Mouse (Mus musculus): ENCODE results near the gene Cnot11.

Gene Cnot11

DNA sequence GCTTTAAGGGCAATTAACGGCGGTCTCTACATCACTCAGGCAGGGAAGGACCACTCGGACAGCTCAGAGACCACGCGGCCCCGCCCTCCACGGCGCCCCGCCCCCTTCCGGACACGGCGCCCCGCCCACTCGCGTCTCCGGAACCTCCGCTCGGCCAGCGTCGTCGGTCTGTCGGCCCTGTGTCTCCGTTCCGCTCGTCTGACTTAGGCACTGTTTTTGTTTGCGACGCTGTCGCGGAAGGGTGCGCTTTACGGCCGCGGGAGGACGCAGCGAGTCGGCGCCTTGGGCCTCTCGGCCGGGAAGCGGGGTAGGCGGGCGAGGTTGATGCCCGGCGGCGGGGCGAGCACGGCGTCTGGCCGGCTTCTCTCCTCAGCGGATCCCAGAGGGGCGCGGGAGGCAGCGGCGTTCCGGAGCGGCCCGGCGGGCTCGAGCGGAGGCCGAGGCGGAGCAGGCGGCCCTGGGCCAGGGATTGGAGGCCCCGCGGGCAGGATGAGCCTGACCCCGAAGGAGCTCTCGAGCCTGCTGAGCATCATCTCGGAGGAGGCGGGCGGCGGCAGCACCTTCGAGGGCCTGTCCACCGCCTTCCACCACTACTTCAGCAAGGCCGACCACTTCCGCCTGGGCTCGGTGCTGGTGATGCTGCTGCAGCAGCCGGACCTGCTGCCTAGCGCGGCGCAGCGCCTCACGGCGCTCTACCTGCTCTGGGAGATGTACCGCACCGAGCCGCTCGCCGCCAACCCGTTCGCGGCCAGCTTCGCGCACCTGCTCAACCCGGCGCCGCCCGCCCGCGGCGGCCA, 921 bp downstream of the Cnot11 start:
- peak; percentile 99 for DNase-seq

DNA sequence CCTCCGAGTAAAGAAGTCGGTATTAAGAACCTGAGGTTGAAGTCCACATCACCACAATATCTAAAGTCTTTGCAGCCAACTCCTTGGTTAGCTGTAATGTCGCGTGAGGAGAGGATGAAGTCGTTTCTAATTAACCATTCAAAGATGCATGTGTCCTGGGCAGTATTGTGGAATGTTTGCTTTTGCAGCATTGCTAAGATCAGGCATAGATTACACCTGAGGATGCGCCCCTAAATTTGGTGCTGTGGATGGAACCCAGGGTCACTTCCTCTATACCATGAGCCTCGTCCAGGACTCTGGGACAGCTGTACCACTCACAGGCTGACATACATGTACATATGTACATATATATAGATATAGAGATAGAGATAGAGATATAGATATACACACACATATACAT, 1.9 kb downstream of the Cnot11 start:
- no peak for DNase-seq

DNA sequence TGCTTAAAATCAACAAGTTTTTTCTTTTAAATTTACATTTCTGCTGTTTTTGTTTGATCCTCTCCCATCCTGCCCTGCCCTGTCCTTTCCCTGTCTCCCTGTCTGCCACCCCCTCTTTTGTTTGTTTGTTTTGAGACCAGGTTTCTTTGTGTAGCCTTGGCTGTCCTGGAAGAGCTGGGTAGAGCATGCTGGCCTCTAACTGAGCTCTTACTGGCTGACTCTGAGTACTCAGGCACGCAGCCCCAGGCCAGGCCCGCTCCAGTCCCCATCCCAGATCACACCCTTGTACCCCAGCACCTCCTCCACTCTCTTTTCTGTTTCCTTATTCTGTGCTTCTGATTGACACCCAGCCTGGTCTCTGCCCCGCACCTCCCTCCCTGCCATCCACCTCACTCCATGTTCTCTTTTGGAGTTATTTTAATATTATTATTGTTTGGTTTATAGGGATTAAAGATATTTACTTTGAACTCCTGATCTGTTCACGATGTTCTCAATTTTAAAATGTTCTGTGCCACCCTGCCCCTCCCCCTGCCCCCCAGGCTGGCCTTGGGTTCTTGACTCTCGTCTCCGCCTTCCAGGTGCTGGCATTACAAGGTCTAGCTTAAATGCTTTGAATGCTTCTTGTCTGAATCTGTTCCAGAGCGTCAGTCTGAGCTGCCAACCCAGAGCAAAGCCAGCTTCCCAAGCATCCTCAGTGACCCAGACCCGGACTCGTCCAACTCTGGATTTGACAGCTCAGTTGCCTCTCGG, 3.0 kb downstream of the Cnot11 start:
- no peak for DNase-seq

DNA sequence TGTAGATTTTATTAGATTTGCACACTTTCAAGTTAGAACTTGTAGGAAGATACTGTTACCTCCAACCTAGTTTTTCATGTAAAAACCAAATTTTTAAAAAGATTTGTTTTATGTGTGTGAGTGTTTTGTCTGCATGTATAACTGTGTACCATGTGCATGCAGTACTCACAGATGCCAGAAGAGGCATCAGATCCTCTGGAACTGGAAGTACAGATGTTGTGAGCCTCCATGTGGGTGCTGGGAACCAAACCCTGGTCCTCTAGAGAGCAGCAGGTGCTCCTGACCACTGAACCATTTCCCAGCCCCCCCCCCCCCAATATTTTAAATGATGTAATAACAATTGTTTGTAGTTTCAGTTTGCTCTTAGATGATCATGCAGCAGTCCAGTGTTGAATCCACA, 5.8 kb downstream of the Cnot11 start:
- no peak for DNase-seq

DNA sequence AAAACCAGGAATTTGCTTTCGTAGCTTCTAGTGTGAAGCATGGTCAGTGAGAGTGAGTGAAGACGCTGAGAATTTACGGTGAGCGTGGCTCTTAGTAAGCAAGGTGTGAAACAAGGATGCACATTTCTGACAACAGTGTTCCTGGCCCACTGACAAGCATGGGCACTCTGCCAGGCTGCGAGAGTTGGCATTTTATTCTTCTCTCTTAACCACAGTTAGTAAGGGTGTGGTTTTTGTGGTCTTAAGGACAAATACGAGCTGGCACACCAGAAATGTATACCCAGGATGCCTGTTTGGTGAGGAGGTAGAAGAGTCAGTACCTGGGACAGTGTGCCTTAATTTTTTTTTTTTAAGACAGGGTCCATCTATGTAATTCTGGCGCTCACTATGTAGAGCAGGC, 10.8 kb downstream of the Cnot11 start:
- peak; percentile 27 for DNase-seq

DNA sequence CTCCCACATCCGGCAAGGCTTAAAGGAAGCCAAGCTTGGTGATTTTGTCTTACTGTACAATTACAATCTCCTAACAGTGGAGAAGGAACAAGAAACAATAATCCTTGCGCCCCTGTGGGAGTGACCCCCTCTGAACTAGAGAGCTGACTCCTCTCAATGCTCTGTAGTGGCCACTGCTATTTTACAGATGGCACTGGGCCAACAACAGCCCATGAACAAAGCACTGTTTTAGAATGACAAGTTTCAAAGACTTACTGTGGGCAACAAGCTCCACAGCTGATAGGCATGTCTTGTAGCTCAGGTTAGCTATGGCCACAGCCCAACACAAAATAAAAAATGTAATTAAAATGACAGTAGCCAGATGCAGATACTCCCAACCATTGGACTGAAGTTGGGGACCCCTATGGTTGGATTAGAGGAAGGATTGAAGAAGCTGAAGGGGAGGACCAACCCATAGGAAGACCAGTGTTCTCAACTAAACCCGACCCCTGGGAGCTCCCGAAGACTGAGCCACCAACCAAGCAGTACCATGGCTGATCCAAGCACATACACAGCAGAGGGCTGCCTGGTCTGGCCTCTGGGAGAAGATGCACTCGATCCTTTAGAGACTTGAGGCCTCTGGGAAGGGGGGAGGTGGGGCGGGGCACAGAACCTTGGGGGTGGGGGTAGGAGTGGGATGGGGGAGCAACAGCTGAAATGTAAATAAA, 11.5 kb downstream of the Cnot11 start:
- no peak for DNase-seq

DNA sequence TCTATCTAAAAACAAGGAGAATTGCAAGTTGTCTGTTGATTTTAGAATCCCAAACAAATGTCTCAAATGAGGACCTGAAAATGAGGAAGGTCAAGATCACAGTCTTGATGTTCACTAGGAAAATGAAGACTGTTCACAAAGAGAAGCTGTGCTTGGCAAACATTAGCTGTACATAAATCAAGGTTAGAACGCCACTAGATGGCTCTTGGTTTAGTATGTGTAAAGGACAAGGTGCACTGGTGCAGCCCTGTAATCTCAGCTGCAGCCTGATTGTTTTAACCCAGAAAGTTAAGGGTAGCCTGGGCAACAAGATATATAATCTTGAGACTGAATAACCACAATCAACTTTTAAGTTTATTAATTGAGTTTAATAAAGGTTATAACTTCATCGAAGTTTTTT, 12.4 kb downstream of the Cnot11 start:
- no peak for DNase-seq

DNA sequence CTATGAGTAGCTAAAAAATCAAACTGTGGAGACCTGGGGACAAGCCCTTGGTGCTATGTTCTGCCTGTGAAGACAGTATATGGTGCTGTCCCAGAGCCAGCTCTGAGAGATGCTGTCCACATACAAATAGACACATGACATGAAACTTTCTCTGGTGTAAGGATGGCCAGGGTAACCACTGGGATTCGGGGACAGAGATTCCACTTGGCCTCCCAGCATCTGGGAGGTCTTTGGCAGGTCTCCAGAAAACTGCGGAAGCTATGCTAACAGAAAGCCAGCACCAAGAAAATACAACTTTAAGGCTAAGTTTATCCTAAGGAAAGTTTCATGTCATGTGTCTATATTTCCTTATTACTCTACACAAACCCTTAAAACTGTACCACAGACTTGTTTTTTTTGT, 15.0 kb downstream of the Cnot11 start:
- no peak for DNase-seq

DNA sequence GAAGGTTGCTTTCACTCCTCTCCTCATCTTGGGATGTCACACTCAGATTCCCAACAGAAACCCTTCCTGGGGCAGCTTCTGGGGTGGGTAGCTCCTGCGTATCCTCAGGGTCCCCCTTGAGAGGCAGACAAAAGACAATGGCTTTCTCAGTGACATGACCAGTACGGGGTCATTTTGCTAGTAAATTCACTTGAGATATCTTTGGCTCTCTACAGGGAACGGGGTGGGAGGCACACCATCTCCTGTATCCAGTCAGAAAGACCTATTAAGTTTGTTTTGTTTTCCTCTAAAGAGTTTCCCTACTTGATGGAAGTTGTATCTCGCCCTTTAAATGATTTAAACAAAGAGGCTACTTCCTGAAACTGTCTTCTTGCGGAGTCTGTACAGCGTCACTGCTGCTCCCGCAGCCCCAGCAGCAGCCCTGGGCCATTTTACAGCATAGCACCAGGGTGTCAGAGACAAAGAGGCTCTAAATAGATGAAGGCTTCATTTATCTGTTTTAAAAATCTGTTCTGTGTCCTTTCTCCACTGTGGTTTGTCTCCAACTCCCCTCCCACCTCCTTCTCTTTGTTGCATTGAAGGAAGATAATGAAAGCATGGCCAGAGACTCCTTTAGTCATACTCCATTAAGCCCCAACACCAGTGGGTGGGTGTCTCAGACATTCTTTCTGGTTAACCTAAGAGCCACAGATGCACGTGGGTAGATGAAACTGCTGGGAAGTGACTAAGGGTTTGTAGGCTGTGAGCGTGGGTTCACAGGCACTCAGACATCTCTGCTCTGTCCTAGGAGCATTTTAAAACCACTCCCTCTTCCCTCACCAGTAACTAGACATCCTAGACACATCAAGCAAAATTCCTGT, 21.0 kb downstream of the Cnot11 start:
- DNase-seq: no peak

DNA sequence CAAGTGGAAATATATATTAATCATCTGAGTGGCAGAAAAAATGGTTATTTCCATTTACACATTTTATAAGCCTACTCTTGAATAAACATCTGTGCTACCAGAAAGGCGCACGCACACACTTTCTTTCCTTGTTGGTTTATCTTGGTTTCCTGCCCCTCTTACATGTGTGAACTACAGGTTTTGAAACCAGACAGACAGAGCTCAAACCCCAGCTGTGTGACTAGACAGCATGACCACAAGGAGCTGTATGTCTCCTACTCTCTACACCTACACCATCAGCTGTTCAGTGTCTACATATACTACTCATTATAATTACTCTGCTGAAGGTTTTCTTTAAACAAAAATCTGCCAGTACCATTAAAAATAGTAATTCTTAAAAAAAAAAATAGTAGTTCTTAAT, 24.2 kb downstream of the Cnot11 start:
- no peak for DNase-seq

DNA sequence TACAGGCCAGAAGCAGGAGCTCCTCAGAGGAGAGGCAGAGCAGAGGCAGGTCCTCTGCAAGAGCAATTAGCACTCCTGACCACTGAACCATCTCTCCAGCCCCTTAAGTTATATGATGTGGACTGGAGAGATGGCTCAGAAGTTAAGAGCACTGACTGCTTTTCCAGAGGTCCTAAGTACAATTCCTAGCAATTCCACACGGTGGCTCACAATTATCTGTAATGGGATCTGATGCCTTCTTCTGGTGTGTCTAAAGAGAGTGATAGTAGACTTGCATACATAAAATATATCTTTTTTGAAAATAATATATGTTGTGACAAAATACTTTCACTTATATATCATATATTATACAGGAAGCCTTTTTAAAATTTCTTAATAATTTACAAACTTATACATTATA, 27.1 kb downstream of the Cnot11 start:
- no peak for DNase-seq

DNA sequence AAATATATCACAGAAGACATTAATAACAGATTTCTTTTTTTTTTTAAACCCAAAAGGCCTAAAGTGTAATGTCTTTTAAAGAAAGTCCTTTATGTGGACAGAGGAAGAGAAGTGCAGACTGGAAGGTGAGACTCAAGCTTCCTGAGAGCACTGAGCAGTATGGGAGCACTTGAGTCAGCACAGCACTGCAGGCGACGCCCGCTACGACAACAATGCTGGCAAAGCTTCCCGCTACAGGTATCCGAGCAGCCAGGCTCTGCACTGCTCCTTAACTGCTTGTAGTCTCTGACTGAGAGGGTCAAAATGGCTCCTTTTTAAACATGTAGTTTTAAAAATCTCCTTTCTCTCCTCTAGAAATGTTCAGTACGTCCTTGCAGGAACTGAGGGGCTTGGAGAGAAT, 28.4 kb downstream of the Cnot11 start:
- no peak for DNase-seq

DNA sequence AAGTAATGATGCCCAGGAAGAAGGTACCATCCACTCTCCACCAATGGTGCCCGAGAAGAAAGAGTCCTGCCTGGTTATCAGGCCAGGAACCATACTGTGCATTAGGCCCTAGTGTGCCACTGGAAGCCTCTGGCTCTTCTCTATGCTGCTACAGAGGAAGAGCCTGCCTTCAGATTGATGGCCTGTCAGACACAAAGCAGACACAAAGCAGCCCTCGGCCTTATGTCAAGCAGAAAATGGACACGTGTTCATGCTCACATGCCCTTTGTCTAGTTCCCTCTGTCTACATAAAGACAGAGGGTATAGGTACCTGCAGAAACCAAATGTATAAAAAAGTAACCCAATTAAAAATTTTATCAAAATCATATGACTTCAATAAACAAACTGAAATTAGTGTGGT, 29.8 kb downstream of the Cnot11 start:
- no peak for DNase-seq

DNA sequence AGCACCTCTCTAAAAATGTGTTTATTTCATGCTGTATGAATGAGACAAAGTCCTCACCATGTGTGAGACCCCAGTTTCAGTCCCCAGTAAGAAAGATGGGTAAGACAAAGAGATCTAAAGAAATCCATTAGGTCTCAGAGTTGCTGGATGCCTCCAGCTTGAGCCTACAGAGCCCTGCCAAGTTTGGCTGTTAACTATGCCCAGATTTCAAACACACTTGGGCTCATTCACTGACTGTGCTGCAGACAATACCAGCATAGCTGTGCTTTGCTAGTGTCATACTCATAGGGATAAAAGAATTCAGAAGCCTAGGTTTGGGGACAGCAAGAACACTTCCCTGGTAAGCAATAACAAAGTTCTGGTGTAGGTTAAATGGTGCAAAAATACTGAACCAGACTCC, 33.3 kb downstream of the Cnot11 start:
- DNase-seq: no peak

DNA sequence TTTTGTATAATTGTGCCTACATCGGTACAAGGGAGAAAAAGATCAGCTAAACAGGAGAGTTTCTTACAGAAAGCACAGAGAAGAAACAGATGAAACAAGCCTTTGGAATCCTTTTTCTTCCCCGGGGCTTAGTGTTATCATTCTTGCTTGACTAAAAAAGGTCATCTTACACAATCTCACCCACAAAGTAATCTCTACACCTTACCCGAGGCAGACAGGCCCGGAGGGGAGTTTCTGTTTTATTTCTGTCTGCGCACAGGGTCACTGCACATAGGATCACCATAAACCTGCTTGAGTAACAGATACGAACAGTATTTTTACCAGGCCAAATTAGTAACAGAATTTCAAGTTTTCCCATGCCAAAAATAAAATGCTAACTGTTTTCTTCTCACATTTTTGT, 36.9 kb downstream of the Cnot11 start:
- no peak for DNase-seq

DNA sequence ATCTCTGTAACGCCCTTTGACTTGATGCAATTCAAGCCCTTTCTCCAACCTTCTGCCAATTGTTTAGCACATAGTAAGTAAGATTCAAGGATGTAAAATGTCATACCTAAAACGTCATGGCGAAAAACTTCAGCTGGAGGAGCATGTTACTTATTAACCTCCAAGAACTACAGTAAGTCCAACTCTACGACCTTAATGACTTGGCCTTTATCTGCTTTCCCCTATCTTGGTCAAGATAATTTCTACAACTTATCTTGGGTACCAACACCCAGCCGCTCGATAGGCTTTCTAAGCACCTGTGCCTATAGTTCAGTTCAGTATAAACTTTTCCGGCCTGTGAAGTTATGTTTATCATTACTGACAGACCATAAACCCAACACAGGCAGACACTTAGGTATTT, 39.1 kb downstream of the Cnot11 start:
- DNase-seq: no peak

DNA sequence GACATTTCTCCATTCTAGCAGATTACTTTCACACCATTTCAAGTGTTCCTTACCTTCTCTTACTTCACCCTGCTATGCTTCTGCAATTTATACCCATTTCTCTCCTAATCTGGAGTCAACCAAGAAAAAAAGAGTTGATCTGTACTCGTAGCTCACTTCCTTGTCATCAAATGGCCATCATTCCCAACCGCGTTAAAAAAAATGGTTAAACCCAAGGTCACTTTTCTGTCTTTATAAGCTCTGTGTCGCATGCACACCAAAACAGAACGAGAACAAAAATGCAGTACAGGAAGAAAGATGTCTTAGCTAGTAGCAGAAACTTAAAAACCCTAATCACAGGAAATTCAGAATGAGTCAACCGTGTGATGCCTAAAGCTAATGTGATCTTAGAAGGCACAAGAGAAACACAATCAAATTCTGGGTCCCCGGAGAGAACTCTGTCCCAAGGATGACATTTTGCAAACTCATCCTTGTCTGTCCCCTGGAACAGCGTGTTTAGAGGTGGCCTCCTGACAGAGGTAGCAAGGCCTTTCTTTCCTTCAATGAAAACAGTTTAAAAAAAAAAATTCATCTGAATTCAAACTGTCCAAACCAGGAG, 41.1 kb downstream of the Cnot11 start:
- no peak for DNase-seq

DNA sequence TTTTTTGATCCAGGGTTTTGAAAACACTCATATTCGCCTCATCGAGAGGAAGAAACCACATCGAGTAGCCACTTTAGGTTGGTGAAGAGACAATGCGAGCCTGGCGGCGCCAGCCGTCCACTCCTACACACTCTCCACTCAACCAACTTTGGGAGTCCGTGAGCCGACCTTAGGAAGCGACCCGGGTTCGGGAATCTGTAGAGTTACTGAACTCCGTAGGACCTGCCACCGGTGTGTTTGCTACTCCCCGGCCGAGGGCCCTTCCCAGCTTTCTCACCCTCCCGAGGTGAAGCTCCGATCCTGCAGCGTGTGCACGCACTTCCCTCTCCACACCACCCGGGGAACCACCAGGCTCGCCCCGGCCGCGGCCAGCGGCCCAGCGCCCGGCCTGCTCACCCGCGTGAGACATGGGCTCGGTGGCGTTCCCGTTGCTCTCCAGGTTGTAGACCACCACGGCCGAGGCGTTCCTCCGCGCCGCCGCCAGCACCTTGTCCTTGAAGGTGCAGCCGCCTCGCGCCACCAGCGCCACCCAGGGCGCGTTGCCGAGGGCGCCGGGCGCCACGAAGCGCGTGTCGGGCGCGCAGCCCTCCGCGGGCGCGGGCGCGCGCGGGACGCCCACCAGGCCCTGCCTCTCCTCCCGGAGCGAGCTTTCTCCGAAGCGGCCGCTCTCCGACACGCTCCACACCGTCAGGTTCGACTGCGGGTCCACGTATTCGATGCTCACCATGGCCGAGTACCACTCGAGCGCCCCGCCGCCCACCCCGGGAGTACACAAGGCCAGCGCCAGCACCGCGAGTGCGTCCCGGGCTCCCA, 41.8 kb downstream of the Cnot11 start:
- DNase-seq: peak; percentile 73

DNA sequence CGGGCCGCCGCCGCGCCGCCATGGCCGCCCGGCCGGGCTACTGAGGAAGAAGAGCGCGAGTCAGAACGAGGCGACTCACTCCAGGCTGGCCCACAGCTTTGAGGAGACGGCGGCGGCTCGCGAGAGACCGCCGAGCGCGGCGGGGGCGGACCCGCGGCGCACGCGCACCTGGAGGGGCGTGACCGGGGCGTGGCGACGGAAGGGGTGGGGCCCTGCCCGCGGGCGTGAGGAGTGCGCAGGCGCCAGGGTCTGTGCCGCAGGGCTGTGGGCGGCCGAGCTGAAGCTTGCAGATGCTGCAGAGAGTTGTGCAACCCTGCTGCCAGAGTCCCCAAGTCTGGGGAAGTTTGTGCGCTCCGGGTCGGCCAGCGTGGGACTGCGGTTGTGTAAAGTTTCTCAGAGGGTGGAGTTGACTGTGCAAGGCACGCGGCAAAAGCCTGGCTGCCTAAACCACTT, 42.5 kb downstream of the Cnot11 start, which contains the start of gene Rnf149:
Gene Rnf149, minus strand, starts transcription at position 153 of the 453 bp plus-strand sequence.
- peak; percentile 97 for DNase-seq

DNA sequence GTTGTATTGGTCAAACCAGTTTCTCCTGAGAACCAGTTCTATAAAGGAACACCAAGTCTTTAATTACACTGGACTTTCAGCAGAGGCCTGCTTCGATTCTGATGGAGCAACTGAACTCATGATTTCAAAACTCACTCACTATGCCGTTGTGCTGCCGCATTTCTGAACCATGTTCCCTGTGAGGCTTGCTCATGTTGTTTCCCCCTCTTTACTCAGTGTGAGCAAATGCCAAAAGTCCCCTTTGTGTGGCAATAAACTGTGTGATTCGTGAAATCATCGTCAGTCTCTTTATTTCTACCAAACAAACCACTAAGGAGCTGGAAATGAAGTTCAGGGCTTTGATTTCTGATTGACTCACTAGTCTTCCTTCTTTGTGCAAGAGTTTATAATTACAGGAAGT, 43.7 kb downstream of the Cnot11 start:
- DNase-seq: no peak

DNA sequence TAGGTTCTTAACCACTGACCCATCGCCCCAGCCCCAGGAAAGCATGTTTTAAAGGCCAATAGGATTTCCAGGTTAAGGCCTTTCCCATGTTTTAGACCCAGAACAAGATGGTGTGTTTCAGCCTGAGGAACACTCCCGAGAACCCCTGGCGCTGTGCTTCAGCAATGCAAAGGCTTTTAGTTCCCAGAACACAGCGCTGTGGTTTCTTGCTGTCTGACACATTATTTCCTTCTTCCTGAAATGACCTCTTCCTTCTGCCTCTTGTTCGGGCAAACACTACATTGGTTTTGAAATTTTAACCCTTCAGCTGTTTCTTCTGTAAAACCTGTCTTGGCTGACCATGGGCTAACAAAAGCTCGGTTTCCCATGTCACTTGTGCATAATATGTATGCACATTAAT, 44.3 kb downstream of the Cnot11 start:
- no peak for DNase-seq
